Mouse (Mus musculus) C2C12 (cell line): ENCODE measurements around the gene Ntrk3. TPM values are rescaled to one million over a fixed set of nuclear protein-coding genes. Genes with fewer than 3 reads are reported as not detected.

Source experiments
- H3K27me3 ChIP-seq: one replicate; pipeline ENCODE4 v1.6.1; 2011; ENCODE audit not compliant: control insufficient read depth, insufficient read depth, insufficient read length
- H3K36me3 ChIP-seq: one replicate; pipeline ENCODE4 v1.6.1; 2011; ENCODE audit not compliant: control insufficient read depth, insufficient read depth
- H3K4me3 ChIP-seq: one replicate; pipeline ENCODE4 v1.5.1; 2011; ENCODE audit warnings: mild to moderate bottlenecking, control low read depth; ENCODE audit not compliant: poor library complexity, insufficient read depth, severe bottlenecking
- H3K79me2 ChIP-seq: one replicate; pipeline ENCODE4 v1.6.1; 2011; ENCODE audit not compliant: control insufficient read depth, insufficient read depth
- H3K79me3 ChIP-seq: one replicate; pipeline ENCODE4 v1.6.1; 2011; ENCODE audit warnings: low read depth, control low read depth
- H3ac ChIP-seq: one replicate; pipeline ENCODE3; 2011; ENCODE audit warnings: low read depth; ENCODE audit not compliant: control insufficient read depth, insufficient read length
- CEBPB ChIP-seq: IDR thresholded peaks from one replicate; pipeline ENCODE4 v1.6.1; 2011; ENCODE audit warnings: low read depth, mild to moderate bottlenecking, control low read depth, moderate library complexity
- CTCF ChIP-seq: IDR thresholded peaks from one replicate; pipeline ENCODE4 v1.5.1; 2011; ENCODE audit not compliant: control insufficient read depth, insufficient read depth, insufficient read length
- FOSL1 ChIP-seq: IDR thresholded peaks from one replicate; pipeline ENCODE4 v1.8.0; 2011; ENCODE audit warnings: mild to moderate bottlenecking, low read length; ENCODE audit not compliant: poor library complexity, insufficient read depth, severe bottlenecking
- MAX ChIP-seq: IDR thresholded peaks from one replicate; pipeline ENCODE4 v1.6.1; 2011; ENCODE audit warnings: mild to moderate bottlenecking, control low read depth
- MYOD1 ChIP-seq: IDR thresholded peaks from one replicate; pipeline ENCODE4 v1.6.1; 2011; ENCODE audit warnings: low read depth; ENCODE audit not compliant: control insufficient read depth, insufficient read length
- MYOG ChIP-seq: IDR thresholded peaks from one replicate; pipeline ENCODE4 v1.6.1; 2011; ENCODE audit not compliant: control insufficient read depth, insufficient read length; ENCODE audit errors: extremely low read depth
- USF1 ChIP-seq: IDR thresholded peaks from one replicate; pipeline ENCODE4 v1.6.1; 2011; ENCODE audit warnings: low read depth, mild to moderate bottlenecking, control low read depth, moderate library complexity
- polyA plus RNA-seq: library from polyadenylated mRNA; unstranded; fragments of >200 nt; fragmentation: generic; extraction: Trizol; gene quantifications from one replicate; pipeline ENCODE4 v1.2.1, GENCODE M21; 2012; ENCODE audit warnings: missing spikeins

Gene Ntrk3
- polyA plus RNA-seq, 1 experiment, result 0.04 TPM

- TF ChIP-seq MYOD1 (no peak), MAX (no peak), CEBPB (no peak), FOSL1 (no peak), CTCF (no peak), MYOG (no peak), USF1 (no peak)
- Histone ChIP-seq H3K79me2 (no peaks in the 10 kb centered on the region), H3K79me3 (no peaks in the 10 kb centered on the region), H3K27me3 (no peaks in the 10 kb centered on the region), H3K36me3 (no peaks in the 10 kb centered on the region), H3K4me3 (no peak overlapping the region), H3ac (no peak overlapping the region)
Observed at GRCm38 (mm10) chr7:78520243-78520927, 217.4 kb downstream of the Ntrk3 start.

GRCm38 (mm10) chr7:78519689-78520088 is 218.1 kb downstream of the Ntrk3 start:
- Histone ChIP-seq H3K36me3 (no peaks in the 10 kb centered on the region), H3ac (no peak overlapping the region), H3K27me3 (no peaks in the 10 kb centered on the region), H3K4me3 (no peak overlapping the region), H3K79me2 (no peaks in the 10 kb centered on the region), H3K79me3 (no peaks in the 10 kb centered on the region)
- TF ChIP-seq FOSL1 (no peak), CEBPB (no peak), CTCF (no peak), MAX (no peak), MYOD1 (no peak), MYOG (no peak), USF1 (no peak)

- TF ChIP-seq MYOG (no peak), USF1 (no peak), MAX (no peak), FOSL1 (no peak), CTCF (no peak), MYOD1 (no peak), CEBPB (no peak)
- H3K4me3 ChIP-seq, result no peak overlapping the region
Observed at GRCm38 (mm10) chr7:78518760-78519363, 218.9 kb downstream of the Ntrk3 start.

DNA sequence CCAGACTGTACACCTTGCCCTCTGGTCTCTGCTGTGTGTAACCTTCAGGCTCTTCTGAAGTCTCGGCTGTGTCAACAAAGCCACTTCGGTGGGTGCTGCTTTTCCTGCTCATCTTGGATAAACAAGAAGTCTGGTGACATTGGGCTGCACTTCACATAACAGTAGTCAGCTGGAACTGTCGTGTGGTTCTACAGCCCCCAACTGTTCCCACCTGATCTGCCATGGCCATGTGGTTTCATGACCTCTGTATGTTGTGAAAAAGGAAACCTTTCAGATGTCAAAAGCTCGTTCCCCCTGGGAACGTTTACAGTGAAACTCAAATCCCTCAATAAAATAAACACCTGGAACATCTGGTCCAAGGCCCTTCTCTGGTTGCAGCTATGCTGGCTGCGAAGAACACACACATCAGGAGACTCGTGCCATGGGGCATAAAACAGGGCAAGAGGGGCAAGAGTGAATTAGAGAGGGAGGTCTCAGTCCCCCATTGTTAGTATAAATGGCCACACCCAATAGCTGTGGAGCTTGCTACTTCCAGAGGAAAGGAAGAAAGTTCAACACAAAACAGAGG is 222.7 kb downstream of the Ntrk3 start:
- Histone ChIP-seq H3ac (no peak overlapping the region), H3K79me3 (no peaks in the 10 kb centered on the region), H3K4me3 (no peak overlapping the region), H3K27me3 (no peaks in the 10 kb centered on the region), H3K36me3 (no peaks in the 10 kb centered on the region), H3K79me2 (no peaks in the 10 kb centered on the region)
- no peak for TF ChIP-seq MYOG
- TF ChIP-seq MAX, result no peak
- no peak for TF ChIP-seq FOSL1
- no peak for TF ChIP-seq MYOD1
- TF ChIP-seq USF1, result no peak
- no peak for TF ChIP-seq CEBPB
- no peak for TF ChIP-seq CTCF

More at GRCm38 (mm10) chr7:78518760-78519363, 218.9 kb downstream of the Ntrk3 start:
- no peaks in the 10 kb centered on the region for H3K36me3 ChIP-seq
- no peak overlapping the region for H3ac ChIP-seq
- no peaks in the 10 kb centered on the region for H3K79me2 ChIP-seq
- H3K79me3 ChIP-seq, result no peaks in the 10 kb centered on the region
- no peaks in the 10 kb centered on the region for H3K27me3 ChIP-seq

DNA sequence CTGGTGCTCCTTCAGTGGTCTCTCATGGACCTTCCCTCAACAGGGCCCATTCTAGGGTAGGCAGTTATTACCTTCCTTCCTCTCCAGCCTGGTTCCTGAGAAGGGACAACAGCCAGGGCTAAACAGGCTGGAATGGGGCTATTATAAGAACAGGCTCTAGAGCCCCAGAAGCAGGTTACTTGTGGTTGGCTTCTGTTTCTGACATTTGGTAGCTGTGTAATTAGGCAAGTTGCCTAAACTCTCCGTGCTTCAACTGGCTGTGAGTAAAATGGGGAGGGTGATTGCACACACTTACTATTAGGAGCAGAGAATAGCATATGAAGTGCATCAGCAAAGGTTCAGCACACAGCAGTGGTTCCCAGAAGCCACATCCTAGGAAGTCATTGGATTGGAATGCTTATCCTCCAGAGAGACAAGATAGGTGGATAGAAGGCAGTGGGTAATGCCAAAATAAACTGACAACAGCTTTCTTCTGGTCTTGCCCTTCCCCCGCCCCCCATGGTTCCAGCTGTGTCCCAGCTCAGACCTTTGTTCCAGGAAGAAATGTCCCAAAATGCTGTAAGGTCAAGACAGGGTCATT is 230.7 kb downstream of the Ntrk3 start:
- no peaks in the 10 kb centered on the region for H3K36me3 ChIP-seq
- no peak for TF ChIP-seq MYOG
- TF ChIP-seq MYOD1, result no peak
- TF ChIP-seq FOSL1, result no peak
- TF ChIP-seq CTCF, result no peak
- TF ChIP-seq USF1, result no peak
- TF ChIP-seq CEBPB, result no peak
- no peak for TF ChIP-seq MAX
- H3K4me3 ChIP-seq, result no peak overlapping the region
- no peak overlapping the region for H3ac ChIP-seq
- no peaks in the 10 kb centered on the region for H3K27me3 ChIP-seq
- no peaks in the 10 kb centered on the region for H3K79me3 ChIP-seq
- no peaks in the 10 kb centered on the region for H3K79me2 ChIP-seq

GRCm38 (mm10) chr7:78500863-78501262 is 236.9 kb downstream of the Ntrk3 start:
- Histone ChIP-seq H3K79me2 (no peaks in the 10 kb centered on the region), H3K79me3 (no peaks in the 10 kb centered on the region), H3K27me3 (no peaks in the 10 kb centered on the region), H3K4me3 (no peak overlapping the region), H3K36me3 (no peaks in the 10 kb centered on the region), H3ac (no peak overlapping the region)
- no peak for TF ChIP-seq MYOD1
- TF ChIP-seq CEBPB, result no peak
- no peak for TF ChIP-seq FOSL1
- no peak for TF ChIP-seq CTCF
